Mouse (Mus musculus): ENCODE results near the gene Txn1.

Txn1 gene

DNA sequence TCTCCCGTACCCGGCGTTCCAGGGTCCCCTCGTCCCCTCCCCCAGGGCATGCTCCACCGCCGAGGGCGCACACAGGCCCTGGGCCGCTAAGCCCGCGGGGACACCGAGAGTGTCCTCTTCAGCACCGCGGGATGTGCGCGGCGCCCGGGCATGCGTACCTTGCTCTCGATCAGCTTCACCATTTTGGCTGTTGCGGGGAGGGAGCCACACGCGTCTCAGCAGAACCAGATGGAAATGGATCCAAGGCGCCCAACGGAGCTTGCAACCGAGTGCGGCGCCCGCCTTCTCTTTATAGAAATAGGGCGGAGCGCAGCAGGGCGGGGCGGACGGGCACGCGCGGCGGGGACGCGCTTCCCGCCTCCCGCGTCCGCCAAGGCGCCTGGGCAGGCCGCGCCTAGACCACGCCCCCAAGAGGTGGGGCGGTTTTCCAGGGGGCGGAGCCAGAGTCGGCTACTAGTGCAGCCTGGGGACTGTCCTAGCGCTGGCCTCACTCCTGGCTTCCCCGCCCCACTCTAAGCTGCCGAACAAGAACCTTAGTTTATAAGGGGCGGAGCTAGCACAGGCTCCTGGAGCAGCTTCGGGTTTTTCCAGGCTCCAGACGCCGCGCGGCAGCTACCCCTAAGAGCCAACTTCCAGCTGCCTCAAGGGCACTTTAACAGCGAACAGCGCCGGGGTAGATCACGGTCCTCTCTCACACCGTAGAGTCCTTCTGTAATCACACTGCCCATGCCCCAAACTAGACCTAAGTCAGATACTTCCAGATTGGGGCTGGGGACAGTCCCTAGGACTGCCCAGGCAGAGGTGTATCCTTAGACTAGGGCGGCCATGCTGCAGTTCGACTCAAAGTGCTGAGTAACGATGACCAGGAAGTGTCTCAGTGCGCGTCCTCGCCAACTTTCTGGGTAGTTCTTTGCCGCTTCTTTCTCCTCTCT, at the start of gene Txn1:
Gene Txn1, minus strand, starts transcription at position 383 of the 932 bp plus-strand sequence.
- in situ Hi-C loops (cut with MboI; ENCODE audit: low pct_unique_long_range_greater_than_20kb in 1 of 2, low sequenced_read_pairs in 2 of 2, unreplicated experiment in 1 of 2) = no loop called here

DNA sequence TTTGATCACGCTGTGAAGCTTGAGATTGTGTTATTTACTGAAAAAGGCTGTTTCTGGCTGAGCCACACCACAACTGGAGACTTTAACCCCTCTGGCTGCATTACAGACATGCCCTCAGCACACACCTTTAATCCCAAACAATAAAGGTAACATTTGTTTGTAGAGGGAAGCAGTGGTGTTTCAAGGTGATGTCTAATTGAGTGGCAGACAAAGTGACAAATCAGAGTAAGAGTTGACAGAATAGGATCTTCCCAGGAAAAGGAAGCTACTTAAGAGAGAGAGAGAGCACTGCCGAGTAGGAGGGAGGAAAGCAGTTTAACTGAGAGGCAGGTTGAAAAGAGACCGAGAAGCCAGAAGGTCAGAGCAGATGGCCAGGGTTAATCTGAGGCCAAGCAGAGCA, 47.3 kb upstream of the Txn1 start:
- in situ Hi-C loops (cut with MboI; ENCODE audit: low pct_unique_long_range_greater_than_20kb in 1 of 2, low sequenced_read_pairs in 2 of 2, unreplicated experiment in 1 of 2) = no loop called here

DNA sequence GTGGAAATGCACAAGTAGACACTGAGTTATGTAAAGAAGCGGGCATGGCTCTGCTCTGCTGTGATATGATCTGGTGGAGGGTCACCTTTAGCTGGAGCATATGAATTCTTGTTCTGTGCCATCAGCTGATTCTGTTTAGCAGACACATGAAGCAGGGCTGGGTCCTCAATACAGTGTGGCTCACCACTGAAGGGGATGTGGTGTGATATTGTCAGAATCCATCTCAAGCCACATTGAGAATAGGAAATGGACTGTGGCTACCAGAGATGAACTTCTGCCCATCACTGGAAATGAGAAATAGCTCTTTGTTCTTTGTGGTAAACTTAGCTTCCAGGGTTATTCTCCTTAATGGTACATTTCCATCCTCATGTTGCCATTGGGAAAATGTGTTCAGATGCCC, 35.2 kb upstream of the Txn1 start:
- in situ Hi-C loops (cut with MboI; ENCODE audit: low pct_unique_long_range_greater_than_20kb in 1 of 2, low sequenced_read_pairs in 2 of 2, unreplicated experiment in 1 of 2) = no loop called here

GRCm38 (mm10) chr4:57974400-57975117, 18.3 kb upstream of the Txn1 start:
- in situ Hi-C loops (cut with MboI; ENCODE audit: low pct_unique_long_range_greater_than_20kb in 1 of 2, low sequenced_read_pairs in 2 of 2, unreplicated experiment in 1 of 2) = no loop called here

GRCm38 (mm10) chr4:57973592-57974268, 17.5 kb upstream of the Txn1 start:
- in situ Hi-C loops (cut with MboI; ENCODE audit: low pct_unique_long_range_greater_than_20kb in 1 of 2, low sequenced_read_pairs in 2 of 2, unreplicated experiment in 1 of 2) = no loop called here

- in situ Hi-C loops (cut with MboI; ENCODE audit: low pct_unique_long_range_greater_than_20kb in 1 of 2, low sequenced_read_pairs in 2 of 2, unreplicated experiment in 1 of 2) = no loop called here
Observed at GRCm38 (mm10) chr4:57970285-57970684, 14.1 kb upstream of the Txn1 start.

GRCm38 (mm10) chr4:57967195-57967594, 11.0 kb upstream of the Txn1 start:
- in situ Hi-C loops (cut with MboI; ENCODE audit: low pct_unique_long_range_greater_than_20kb in 1 of 2, low sequenced_read_pairs in 2 of 2, unreplicated experiment in 1 of 2) = no loop called here

DNA sequence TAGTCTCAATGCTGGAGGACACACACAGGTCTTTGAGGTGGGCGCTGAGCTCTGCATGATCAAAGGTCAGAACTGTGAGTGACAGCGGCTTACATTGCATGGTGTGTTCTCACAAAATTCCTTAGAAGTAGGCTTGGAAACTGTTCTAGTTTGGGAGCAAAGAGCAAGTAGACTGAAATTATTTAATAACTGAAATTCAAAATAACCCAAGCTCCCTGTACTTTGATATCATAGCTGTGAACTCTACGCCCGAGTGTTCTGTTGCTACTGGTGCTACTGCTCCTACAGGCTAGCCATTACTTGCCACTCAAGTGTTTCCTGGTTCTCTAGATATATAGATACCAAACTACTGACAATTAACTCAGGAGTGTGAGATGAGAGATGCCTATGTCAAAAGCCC, 9.3 kb upstream of the Txn1 start:
- in situ Hi-C loops (cut with MboI; ENCODE audit: low pct_unique_long_range_greater_than_20kb in 1 of 2, low sequenced_read_pairs in 2 of 2, unreplicated experiment in 1 of 2) = no loop called here

DNA sequence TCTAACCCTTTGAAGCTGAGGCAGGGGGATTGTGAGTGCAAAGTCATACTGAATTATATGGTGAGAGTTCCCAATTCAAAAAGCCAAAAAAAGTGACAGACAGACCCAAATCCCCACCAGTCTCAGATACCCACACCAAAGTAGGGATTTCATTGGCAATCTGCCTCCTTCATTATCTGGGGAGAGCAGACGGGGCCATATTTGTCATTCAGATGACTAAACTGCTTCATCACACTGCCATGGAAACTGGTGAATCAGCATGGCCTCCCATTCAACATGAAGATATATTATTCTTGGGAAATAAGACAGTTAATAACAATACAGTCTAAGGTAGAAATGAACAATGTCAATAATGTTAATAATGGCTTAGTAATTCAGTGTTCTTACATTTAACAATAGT, 7.9 kb upstream of the Txn1 start:
- in situ Hi-C loops (cut with MboI; ENCODE audit: low pct_unique_long_range_greater_than_20kb in 1 of 2, low sequenced_read_pairs in 2 of 2, unreplicated experiment in 1 of 2) = no loop called here

DNA sequence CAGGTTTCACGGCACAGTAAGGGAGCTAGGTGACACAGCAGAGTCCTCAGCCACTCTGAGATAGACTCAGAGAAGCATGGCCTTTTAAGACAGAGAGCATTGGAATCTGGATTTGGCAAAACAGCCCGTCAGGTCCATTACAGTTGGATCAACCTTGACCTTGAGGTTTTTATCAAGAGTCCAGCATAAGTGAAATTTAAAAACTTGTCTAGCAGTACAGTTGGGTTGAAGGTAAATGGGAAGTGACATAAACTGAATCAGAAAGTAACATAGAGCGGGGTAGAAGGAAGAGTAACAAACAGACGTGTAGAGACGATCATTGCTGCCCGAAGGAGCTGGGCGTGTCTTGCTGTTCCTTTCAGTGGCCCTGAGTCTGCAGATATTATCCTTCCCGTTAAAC, 2.8 kb upstream of the Txn1 start:
- in situ Hi-C loops (cut with MboI; ENCODE audit: low pct_unique_long_range_greater_than_20kb in 1 of 2, low sequenced_read_pairs in 2 of 2, unreplicated experiment in 1 of 2) = no loop called here

DNA sequence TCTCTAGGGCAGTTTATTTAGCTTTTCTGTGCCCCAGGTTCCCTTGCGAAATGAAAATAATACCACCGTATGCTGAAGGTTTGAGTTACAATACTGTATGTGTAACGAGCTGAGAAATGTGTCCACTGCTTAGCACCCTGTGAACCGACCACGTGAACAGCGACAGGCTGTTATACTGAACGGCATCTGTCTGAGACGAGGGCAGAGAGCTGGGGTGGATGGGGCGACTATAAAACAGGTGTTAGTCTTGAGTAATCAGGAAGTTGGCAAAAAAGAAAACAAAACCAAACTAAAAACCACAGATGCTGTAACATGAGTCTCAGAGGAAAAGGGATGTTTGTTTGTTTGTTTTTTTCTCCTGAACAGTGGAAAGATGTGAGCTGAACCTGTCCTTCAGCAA, 1.9 kb upstream of the Txn1 start:
- in situ Hi-C loops (cut with MboI; ENCODE audit: low pct_unique_long_range_greater_than_20kb in 1 of 2, low sequenced_read_pairs in 2 of 2, unreplicated experiment in 1 of 2) = no loop called here

GRCm38 (mm10) chr4:57957200-57958085, 1.2 kb upstream of the Txn1 start:
- in situ Hi-C loops (cut with MboI; ENCODE audit: low pct_unique_long_range_greater_than_20kb in 1 of 2, low sequenced_read_pairs in 2 of 2, unreplicated experiment in 1 of 2) = no loop called here

DNA sequence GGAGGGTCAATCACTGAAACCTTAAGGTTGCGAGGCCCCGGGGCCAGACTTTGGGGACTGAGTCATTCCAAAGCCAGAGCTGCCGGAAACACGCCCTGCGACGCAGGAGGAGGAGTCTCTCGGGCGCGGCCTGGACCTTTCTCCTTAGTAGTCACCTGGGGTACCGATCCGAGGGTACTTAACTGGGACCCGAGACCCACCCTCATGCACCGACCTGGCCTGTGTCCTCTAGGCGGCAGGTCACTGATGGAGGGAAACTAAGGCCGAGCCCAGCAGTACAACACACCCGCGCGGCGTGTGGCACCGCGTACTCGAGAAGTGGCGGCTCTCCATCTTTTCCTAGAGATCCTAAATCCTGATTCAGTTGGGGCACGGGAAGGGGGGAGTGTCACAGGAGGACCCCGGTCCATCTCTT, 660 bp downstream of the Txn1 start:
- in situ Hi-C loops (cut with MboI; ENCODE audit: low pct_unique_long_range_greater_than_20kb in 1 of 2, low sequenced_read_pairs in 2 of 2, unreplicated experiment in 1 of 2) = no loop called here

GRCm38 (mm10) chr4:57954991-57955390, 1.2 kb downstream of the Txn1 start:
- in situ Hi-C loops (cut with MboI; ENCODE audit: low pct_unique_long_range_greater_than_20kb in 1 of 2, low sequenced_read_pairs in 2 of 2, unreplicated experiment in 1 of 2) = no loop called here

DNA sequence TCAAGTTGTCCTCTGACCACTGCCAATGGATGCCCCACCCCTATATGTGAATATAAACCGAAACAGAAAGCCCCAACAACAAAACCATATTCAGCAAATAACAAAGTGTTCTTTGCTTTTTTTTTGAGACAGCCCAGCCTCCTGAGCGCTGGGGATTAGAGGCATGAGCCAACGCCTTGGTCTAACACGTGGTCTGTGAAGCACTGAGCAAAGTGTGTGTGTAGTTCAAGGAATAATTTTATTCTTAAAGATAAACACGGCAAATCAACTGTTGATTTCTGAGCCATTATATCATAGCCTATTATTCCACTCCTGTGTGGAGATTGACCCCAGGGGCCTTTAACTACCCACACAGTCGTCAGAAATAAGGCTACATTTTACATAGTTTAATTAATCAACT, 1.6 kb downstream of the Txn1 start:
- in situ Hi-C loops (cut with MboI; ENCODE audit: low pct_unique_long_range_greater_than_20kb in 1 of 2, low sequenced_read_pairs in 2 of 2, unreplicated experiment in 1 of 2) = no loop called here

DNA sequence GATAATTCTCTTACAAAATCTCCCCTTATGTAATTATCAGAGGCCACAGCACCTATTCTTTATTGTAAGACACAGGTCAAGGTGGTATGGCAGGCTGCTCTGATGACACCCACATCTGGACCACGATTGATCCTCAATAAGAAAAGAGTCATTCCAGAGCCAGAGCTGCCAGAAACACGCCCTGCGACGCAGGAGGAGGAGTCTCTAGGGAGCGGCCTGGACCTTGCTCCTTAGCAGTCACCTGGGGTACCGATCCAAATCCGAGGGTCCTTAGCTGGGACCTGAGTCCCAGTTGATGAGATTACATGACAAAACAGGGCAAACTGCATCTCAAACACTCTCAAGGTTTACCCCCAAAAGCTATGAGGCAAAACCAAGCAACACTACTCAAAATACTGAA, 2.4 kb downstream of the Txn1 start:
- in situ Hi-C loops (cut with MboI; ENCODE audit: low pct_unique_long_range_greater_than_20kb in 1 of 2, low sequenced_read_pairs in 2 of 2, unreplicated experiment in 1 of 2) = no loop called here

DNA sequence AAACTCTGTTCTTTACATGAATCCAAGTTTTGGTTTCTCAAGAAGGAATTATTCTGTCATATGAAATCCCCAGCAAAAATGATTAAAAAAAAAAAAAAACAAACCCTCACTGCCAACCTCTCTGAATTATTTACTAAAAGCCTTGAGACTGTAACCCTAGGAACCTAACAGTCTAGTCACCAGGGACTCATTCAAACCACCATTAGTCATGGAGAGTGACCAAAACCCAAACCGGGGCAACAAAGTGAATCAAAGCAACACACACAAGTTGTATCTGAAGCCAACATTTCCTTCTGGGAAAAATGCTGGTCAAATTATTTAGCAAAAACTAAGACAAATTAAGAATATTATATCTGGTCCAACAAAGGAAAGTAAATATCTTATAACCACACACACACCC, 3.3 kb downstream of the Txn1 start:
- in situ Hi-C loops (cut with MboI; ENCODE audit: low pct_unique_long_range_greater_than_20kb in 1 of 2, low sequenced_read_pairs in 2 of 2, unreplicated experiment in 1 of 2) = no loop called here

DNA sequence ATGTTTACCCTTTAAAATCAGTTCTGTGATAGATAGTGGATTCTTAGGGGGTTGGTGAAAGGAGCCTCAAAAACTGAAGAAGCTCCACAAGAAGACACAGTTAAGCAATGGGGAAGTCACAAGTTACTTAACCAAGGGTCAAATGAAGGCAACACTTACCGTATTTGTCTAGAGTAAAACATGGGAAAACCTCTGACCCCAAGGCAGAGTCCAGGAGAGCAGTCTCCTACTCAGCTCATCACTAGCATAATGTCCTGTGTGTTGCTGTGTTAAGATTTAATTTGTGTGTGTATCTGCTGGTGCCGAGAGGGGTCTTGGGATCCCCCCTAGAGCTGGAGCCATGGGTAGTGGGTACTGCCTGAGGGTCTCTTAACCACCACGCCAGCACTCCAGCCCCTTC, 3.8 kb downstream of the Txn1 start:
- in situ Hi-C loops (cut with MboI; ENCODE audit: low pct_unique_long_range_greater_than_20kb in 1 of 2, low sequenced_read_pairs in 2 of 2, unreplicated experiment in 1 of 2) = no loop called here
